Mouse (Mus musculus): ENCODE results near the gene Rnf114.

DNA sequence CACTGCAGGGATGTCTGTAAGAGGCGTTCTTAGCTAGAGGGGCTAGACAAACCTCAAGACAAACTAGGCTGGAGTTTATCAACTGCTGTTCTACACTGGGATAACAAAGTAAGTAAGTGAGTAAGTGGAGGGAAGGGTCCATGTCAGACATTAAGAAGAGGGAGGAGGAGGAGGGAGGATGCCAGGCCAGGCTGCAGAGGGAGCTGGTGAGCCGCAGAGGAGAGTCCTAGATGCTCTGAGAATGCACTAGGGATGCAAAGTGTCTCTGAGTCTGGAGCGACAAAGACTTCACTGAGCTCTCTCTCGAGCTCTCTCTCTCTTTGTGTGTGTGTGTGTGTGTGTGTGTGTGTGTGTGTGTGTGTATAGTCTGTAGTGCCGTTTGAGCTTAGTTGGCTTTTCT lies 35.8 kb downstream of the Rnf114 start:
- TF ChIP-seq CTCF (IDR thresholded peaks at IDR 0.05; ENCODE audit: extremely low read depth, insufficient read depth, low read length) (peak; percentile 70), POLR2A (IDR thresholded peaks at IDR 0.05; ENCODE audit: extremely low read depth, insufficient read depth, low read length) (no peak)

Data from cortical plate, adult 2 months (tissue).